Mouse (Mus musculus): Measurements from ENCODE around the gene Ankrd55.
"Not testable (repeated sequence)": the region's sequence is repeated elsewhere in the genome, so short reads cannot be mapped to it uniquely, and the experiment has no call there.

Ankrd55 gene

DNA sequence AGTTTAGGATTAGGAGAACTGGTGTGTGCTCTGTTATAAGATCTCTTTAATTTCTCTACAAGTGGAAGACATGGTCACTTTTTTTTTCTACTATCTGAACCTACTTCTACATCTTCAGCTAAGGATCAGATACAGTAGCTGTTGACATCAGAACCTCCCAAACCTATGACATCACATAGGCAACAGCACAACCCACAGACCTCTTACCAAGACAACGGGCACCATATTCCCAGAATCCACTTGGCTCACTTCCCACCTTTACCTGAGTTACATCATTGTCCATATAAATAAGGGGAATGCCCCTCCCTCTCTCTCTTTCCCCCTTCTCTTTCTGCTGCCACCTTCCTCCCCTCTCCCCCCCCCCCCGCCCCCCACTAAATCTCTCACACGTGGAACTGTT lies 124.0 kb downstream of the Ankrd55 start:
- no peak for DNase-seq (ENCODE audit: low read depth)

DNA sequence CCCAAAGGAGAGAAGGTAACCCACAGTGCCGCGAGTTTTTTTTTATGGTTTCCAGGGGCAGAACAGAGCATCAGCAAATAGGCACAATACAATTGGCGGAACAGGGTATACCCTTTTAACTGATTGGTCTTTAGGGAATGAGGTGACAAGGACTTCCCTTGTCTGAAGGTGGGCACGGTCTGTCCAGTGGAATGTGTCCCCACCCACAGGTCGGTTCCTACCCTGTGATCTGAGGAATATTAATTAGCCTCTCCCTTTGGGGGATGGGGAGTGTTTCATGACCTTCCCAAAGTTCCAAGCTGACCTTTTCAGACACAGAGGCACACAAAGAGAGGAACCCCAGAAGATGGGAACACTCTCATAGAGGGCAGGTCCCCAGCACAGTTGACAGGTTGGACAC lies 124.6 kb downstream of the Ankrd55 start:
- DNase-seq (ENCODE audit: low read depth): no peak

DNA sequence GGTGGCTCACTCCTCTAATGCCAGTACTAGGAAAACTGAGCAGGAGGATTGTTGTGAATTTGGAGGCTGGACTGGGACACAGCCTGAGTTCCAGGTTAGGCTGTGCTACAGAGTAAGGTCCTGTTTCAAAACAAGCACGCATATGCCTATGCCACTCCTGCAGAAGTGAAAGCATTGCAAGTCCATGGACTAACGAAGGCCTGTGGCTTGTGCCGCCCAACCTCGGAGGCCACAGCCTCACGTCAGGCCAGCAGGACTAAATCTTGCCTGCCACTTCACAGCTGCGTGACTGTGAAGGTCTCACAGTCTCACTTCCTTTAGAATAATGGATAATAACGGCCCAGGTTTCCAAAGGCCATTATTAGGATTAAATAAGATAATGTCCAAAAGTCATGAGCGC lies 125.4 kb downstream of the Ankrd55 start:
- DNase-seq (ENCODE audit: low read depth): no peak

- DNase-seq (ENCODE audit: low read depth): no peak
These were observed 127.6 kb downstream of the Ankrd55 start for GRCm38 (mm10) chr13:112415896-112416295.

GRCm38 (mm10) chr13:112416410-112417162 lies 128.3 kb downstream of the Ankrd55 start:
- no peak for DNase-seq (ENCODE audit: low read depth)

DNA sequence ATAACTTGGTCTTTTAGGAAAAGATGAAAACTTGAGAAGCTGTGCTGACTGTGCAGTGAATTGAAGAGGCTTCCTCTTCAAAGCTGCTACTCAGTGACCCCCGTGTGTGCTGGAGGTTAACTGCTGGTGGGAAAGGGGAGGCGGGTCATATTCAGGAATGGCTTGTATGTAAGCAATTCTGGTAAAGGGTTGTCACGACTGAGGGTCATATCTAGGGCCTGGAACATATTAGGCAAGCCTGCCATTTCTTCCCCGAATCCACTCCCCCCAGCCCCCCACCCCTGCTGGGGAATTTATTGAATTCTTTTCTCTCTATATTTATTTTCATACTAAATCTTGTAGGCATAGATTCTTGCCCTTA lies 128.9 kb downstream of the Ankrd55 start:
- DNase-seq (ENCODE audit: low read depth): no peak

- DNase-seq (ENCODE audit: low read depth): no peak
These were observed 129.7 kb downstream of the Ankrd55 start for GRCm38 (mm10) chr13:112417861-112418423.

DNA sequence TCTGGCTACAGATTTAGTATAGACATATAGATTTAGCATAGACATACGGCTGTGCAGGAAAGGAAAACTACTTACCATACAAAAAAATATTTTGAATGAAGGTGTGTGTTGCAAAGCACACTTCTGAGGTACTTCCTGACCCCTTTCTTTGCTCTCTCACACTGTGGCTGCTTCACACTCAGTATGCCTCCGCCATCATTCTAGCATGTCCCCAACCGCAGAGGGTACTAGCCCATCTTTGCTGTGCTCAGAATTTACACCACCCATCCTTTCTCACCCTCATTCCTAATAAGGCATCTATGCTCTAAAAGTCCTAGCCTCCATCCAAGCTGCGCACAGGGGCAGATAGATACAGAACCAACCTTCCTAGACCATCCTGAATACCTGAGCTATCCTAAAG lies 130.3 kb downstream of the Ankrd55 start:
- no peak for DNase-seq (ENCODE audit: low read depth)

- no peak for DNase-seq (ENCODE audit: low read depth)
These were observed 136.0 kb downstream of the Ankrd55 start for GRCm38 (mm10) chr13:112424212-112424611.

DNA sequence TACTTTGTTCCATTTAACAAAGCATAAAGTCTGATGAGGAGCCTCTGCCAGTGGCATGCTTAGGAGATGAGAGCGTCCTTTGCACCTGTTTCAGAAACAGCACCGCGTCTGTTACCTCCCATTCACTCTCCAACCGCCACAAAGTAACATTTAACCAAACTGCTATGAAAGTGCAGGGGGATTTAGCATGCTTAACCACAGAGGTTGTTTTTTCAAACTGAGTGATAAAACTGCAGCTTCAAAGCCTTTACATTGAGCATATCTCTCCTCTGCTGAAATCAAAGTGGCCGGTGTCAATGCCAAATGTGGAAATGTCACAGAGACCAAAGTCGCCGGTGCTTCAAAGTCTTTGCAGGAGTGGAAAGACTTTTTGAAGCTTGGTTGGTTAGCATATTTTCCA lies 136.4 kb downstream of the Ankrd55 start:
- DNase-seq (ENCODE audit: low read depth): no peak

- no peak for DNase-seq (ENCODE audit: low read depth)
These were observed 137.0 kb downstream of the Ankrd55 start for GRCm38 (mm10) chr13:112425181-112425654.

DNA sequence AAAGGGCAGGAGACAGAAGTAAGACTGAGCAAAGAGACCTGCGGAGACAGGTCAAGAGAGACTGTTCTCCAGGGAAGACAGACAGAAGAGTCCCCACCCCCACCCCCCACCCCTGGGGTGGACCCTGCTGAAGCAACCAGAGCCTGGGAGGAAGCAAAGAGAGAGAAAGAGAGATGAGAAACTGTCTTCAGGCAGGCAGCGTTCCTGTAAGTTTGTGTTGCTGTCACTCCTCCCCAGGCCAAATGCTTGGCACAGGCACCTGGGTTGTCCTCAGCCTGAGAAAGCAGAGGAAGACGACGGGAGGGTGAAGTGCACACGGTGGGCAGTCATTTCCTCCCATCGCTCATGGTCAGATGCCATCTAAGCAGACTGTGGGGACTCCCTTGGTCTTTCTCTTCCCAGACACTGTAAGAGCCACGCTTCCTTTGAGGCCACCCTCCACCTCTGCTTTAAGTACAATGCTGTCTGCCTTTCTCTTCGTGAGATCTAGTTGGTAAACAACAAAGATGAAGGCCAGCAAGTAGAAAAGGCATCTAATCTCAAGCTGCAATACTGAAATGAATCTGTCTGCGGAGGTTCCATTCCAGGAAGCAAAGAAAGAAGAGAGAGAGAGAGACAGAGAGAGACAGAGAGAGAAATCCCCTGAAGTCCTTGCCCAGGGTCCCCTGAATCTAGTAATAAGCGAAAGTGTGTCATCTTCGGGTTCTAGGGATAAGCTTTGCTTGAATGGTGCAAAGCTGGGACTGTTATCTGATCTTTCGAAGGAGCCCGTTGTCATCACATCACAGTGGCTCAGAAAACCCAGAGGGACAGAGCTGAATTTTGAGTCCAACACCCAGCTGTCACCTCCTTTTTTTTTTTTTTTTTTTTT lies 138.2 kb downstream of the Ankrd55 start:
- no peak for DNase-seq (ENCODE audit: low read depth)

GRCm38 (mm10) chr13:112427136-112427470 lies 138.9 kb downstream of the Ankrd55 start:
- not testable (repeated sequence) for DNase-seq (ENCODE audit: low read depth)

DNA sequence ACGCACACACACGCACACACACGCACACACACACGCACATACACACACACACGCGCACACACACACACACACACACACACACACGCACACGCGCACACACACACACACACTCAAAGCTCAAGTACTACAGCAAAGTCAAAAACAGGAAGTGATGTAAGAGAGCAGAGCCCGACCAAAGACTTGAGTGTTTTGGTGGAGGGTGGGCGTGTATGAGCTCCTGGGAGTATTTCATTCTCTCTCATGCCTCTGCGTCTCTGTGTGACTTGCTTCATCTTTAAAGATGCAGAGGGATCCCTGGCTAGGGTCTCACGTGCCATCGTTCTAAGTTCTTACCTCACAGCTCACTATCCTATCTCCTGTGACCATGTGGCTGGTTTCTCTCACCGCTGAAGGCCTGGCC lies 139.3 kb downstream of the Ankrd55 start:
- DNase-seq (ENCODE audit: low read depth): no peak

DNA sequence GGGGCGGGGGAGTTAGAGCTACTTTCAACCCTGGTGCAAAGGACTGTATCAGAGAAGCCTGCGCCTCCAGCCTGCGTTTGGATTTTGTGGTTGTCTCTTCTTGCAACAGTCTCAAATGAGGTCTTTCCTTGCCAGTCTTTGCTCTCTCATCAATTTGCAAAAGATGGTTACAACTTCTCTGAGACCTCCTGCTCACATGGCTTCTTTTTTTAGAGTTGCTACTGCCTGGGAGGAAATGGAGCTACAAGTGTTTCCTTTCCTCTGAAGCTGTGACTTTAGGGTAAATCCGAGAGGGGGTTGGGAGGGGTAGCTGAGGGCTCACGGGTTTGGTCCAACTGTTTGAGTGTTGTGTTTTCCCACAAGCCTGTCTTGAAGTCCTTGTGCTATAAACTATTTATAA lies 145.0 kb downstream of the Ankrd55 start:
- no peak for DNase-seq (ENCODE audit: low read depth)
